Mouse (Mus musculus) C2C12 (cell line): Measurements from ENCODE around the gene Rab3ip. TPM values are rescaled to one million over a fixed set of nuclear protein-coding genes. Genes with fewer than 3 reads are reported as not detected.

ENCODE experiments used
- H3K27me3 ChIP-seq: one replicate; pipeline ENCODE4 v1.6.1; 2011; ENCODE audit not compliant: control insufficient read depth, insufficient read depth, insufficient read length
- H3K36me3 ChIP-seq: one replicate; pipeline ENCODE4 v1.6.1; 2011; ENCODE audit not compliant: control insufficient read depth, insufficient read depth
- H3K4me3 ChIP-seq: one replicate; pipeline ENCODE4 v1.5.1; 2011; ENCODE audit warnings: mild to moderate bottlenecking, control low read depth; ENCODE audit not compliant: poor library complexity, insufficient read depth, severe bottlenecking
- H3K79me2 ChIP-seq: one replicate; pipeline ENCODE4 v1.6.1; 2011; ENCODE audit not compliant: control insufficient read depth, insufficient read depth
- H3K79me3 ChIP-seq: one replicate; pipeline ENCODE4 v1.6.1; 2011; ENCODE audit warnings: low read depth, control low read depth
- H3ac ChIP-seq: one replicate; pipeline ENCODE3; 2011; ENCODE audit warnings: low read depth; ENCODE audit not compliant: control insufficient read depth, insufficient read length
- CEBPB ChIP-seq: IDR thresholded peaks from one replicate; pipeline ENCODE4 v1.6.1; 2011; ENCODE audit warnings: low read depth, mild to moderate bottlenecking, control low read depth, moderate library complexity
- CTCF ChIP-seq: IDR thresholded peaks from one replicate; pipeline ENCODE4 v1.5.1; 2011; ENCODE audit not compliant: control insufficient read depth, insufficient read depth, insufficient read length
- FOSL1 ChIP-seq: IDR thresholded peaks from one replicate; pipeline ENCODE4 v1.8.0; 2011; ENCODE audit warnings: mild to moderate bottlenecking, low read length; ENCODE audit not compliant: poor library complexity, insufficient read depth, severe bottlenecking
- MAX ChIP-seq: IDR thresholded peaks from one replicate; pipeline ENCODE4 v1.6.1; 2011; ENCODE audit warnings: mild to moderate bottlenecking, control low read depth
- MYOD1 ChIP-seq: IDR thresholded peaks from one replicate; pipeline ENCODE4 v1.6.1; 2011; ENCODE audit warnings: low read depth; ENCODE audit not compliant: control insufficient read depth, insufficient read length
- MYOG ChIP-seq: IDR thresholded peaks from one replicate; pipeline ENCODE4 v1.6.1; 2011; ENCODE audit not compliant: control insufficient read depth, insufficient read length; ENCODE audit errors: extremely low read depth
- USF1 ChIP-seq: IDR thresholded peaks from one replicate; pipeline ENCODE4 v1.6.1; 2011; ENCODE audit warnings: low read depth, mild to moderate bottlenecking, control low read depth, moderate library complexity
- polyA plus RNA-seq: library from polyadenylated mRNA; unstranded; fragments of >200 nt; fragmentation: generic; extraction: Trizol; gene quantifications from one replicate; pipeline ENCODE4 v1.2.1, GENCODE M21; 2012; ENCODE audit warnings: missing spikeins

The Rab3ip gene
- polyA plus RNA-seq, 1 experiment = 29.8 TPM

DNA sequence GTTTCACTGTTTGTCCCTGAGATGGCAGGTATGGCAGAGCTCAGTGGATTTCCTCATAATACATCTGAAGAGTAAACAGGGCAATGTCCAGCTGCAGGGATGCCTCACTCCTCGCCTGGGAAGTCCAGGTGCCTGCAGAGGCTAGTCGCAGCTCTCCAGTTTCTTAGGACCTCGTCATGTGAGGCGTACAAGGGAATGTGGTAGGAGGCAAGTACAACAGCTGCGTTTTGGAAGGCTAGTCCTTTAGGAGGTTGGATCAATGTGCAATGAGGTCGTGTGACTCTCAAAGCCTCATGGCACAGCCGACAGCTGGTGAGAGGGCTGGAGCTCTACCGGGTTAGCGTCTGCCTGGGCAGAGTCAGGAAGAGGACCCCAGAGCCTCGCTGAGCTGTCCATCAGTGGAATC, 46.1 kb downstream of the Rab3ip start:
- Histone ChIP-seq H3K79me3 (no peaks in the 10 kb centered on the region), H3K36me3 (peaks cover 46% of the 10 kb centered on the region), H3K79me2 (no peaks in the 10 kb centered on the region), H3K4me3 (no peak overlapping the region), H3ac (no peak overlapping the region), H3K27me3 (no peaks in the 10 kb centered on the region)
- TF ChIP-seq CTCF (no peak), MYOG (no peak), CEBPB (no peak), MYOD1 (no peak), FOSL1 (no peak)

DNA sequence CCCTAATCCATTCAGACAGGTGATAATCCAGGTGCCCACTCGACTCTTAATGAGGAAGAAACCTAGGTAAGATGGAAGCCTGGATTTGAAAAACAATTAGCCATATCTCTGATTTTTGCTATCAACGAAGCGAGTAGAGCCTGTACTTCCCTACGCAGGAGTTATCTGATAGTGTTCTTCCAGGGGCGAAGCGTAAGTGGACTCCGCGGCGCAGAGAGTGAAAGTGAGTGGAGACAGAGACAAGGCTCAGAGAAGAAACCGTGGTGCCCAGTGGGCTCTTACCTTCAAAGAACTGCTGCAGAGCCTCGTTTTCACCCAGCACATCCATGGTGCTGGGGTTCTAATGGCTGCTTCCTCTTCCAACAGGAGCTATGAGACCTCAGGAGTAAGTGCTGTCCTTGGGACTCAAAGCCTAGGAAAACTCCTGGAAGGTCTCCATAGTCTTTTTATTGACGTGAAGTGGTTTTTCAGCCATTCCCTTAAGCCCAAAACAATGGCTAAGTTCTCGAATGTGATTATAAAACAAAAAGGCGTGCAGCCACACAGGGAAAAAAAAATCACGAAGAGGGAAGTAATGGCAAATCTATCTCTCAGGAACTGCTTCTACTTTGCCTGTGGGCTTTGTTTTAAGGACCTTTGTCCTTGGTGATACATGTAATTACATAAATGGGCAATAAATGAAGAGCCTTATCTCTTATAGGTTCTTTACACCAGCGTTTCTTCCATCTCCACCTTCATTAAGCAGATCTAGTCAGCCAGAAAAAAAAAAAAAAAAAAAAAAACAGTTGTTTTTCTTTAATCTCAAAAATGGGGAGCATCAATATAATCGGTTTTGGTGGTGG, 54.0 kb downstream of the Rab3ip start, which contains the start of gene Myrfl:
Gene Myrfl, minus strand, starts transcription at position 584 of the 842 bp plus-strand sequence.
- Histone ChIP-seq H3K4me3 (no peak within 1 kb of the TSS), H3ac (no peak within 1 kb of the TSS), H3K79me2 (no peaks in the 10 kb centered on the region), H3K79me3 (no peaks in the 10 kb centered on the region), H3K27me3 (no peaks in the 10 kb centered on the region), H3K36me3 (no peaks in the 10 kb centered on the region)
- TF ChIP-seq CEBPB (no peak), MAX (no peak), USF1 (no peak), MYOD1 (no peak), CTCF (no peak), MYOG (no peak), FOSL1 (no peak)

DNA sequence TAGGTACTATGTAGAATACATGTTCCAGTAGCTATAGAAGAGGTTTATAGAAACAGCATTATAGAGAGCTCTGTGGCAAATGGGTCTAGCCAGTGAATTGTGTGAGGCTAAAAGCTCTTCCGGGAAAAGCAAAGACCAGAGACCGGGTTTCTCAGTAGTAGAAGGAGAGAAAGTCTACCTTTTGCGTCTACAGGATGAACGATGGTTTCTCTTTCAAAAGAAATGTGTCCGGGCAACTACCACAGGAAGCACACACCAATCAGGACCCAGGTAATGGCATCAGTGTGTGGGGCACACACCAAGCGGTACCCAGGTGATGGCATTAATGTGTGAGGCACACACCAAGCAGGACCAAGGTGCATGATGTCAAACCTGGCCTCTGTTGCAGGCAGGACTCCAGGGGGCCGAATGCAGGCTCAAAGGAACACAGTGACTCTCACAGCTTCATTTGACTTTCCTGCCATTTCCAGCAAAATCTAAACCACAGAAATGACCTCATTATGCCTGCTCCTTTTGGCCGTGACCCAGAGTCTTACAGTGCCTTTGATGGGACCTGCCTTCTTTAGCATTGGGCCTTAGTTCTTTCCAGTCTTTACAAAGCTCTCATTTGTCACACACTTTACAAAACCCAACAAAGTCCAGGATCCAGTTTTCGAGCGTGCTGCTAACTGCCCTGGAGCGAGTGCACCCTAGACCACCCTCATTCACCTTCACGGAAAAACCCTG, 55.3 kb downstream of the Rab3ip start:
- Histone ChIP-seq H3K79me2 (no peaks in the 10 kb centered on the region), H3ac (no peak overlapping the region), H3K79me3 (no peaks in the 10 kb centered on the region), H3K27me3 (no peaks in the 10 kb centered on the region), H3K36me3 (no peaks in the 10 kb centered on the region), H3K4me3 (no peak overlapping the region)
- TF ChIP-seq MAX (no peak), MYOD1 (no peak), CEBPB (no peak), USF1 (no peak), CTCF (no peak), MYOG (no peak), FOSL1 (no peak)

GRCm38 (mm10) chr10:116894540-116894939, 56.0 kb downstream of the Rab3ip start:
- no peak for TF ChIP-seq MAX
- TF ChIP-seq MYOD1 = no peak
- no peak for TF ChIP-seq MYOG
- TF ChIP-seq CTCF = no peak
- no peak for TF ChIP-seq FOSL1
- TF ChIP-seq CEBPB = no peak
- TF ChIP-seq USF1 = no peak
- Histone ChIP-seq H3K27me3 (no peaks in the 10 kb centered on the region), H3K4me3 (no peak overlapping the region), H3K36me3 (no peaks in the 10 kb centered on the region), H3K79me2 (no peaks in the 10 kb centered on the region), H3ac (no peak overlapping the region), H3K79me3 (no peaks in the 10 kb centered on the region)

DNA sequence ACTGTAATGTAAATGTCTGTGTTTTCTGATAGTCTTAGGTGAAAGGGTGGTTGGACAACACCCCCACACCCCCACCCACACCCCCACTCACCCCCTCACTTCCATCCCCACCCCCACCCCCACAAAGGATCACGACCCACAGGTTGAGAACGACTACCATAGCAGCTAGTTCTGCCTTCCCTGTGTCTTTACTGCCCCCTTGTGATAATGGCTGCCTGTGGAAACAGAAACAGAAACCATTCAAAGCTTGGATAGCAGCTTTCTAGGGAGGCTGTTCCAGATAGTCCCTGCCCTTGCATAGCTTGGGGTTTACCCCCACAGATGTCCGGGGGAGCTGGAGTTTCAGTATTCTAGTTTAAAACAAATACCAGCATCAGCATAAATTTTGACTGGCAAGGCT, 56.8 kb downstream of the Rab3ip start:
- H3K79me3 ChIP-seq = no peaks in the 10 kb centered on the region
- no peaks in the 10 kb centered on the region for H3K36me3 ChIP-seq
- TF ChIP-seq CEBPB (no peak), MYOD1 (no peak), USF1 (no peak), MAX (no peak), MYOG (no peak), FOSL1 (no peak), CTCF (no peak)
- no peaks in the 10 kb centered on the region for H3K27me3 ChIP-seq
- no peaks in the 10 kb centered on the region for H3K79me2 ChIP-seq
- no peak overlapping the region for H3ac ChIP-seq
- H3K4me3 ChIP-seq = no peak overlapping the region

- no peak overlapping the region for H3ac ChIP-seq
- TF ChIP-seq USF1 (no peak), MYOD1 (no peak), FOSL1 (no peak), CEBPB (no peak), MAX (no peak), MYOG (no peak), CTCF (no peak)
- H3K27me3 ChIP-seq = no peaks in the 10 kb centered on the region
- no peak overlapping the region for H3K4me3 ChIP-seq
- no peaks in the 10 kb centered on the region for H3K79me2 ChIP-seq
- no peaks in the 10 kb centered on the region for H3K36me3 ChIP-seq
- H3K79me3 ChIP-seq = no peaks in the 10 kb centered on the region
These were observed 60.0 kb downstream of the Rab3ip start for GRCm38 (mm10) chr10:116890587-116890986.
